Mouse (Mus musculus) C2C12 (cell line): ENCODE measurements around the gene Pbxip1.

ENCODE experiments used
- CEBPB ChIP-seq: IDR thresholded peaks from one replicate; pipeline ENCODE4 v1.6.1; 2011; ENCODE audit warnings: low read depth, mild to moderate bottlenecking, control low read depth, moderate library complexity
- CTCF ChIP-seq: IDR thresholded peaks from one replicate; pipeline ENCODE4 v1.5.1; 2011; ENCODE audit not compliant: control insufficient read depth, insufficient read depth, insufficient read length
- FOSL1 ChIP-seq: IDR thresholded peaks from one replicate; pipeline ENCODE4 v1.8.0; 2011; ENCODE audit warnings: mild to moderate bottlenecking, low read length; ENCODE audit not compliant: poor library complexity, insufficient read depth, severe bottlenecking
- MAX ChIP-seq: IDR thresholded peaks from one replicate; pipeline ENCODE4 v1.6.1; 2011; ENCODE audit warnings: mild to moderate bottlenecking, control low read depth
- MYOG ChIP-seq: IDR thresholded peaks from one replicate; pipeline ENCODE4 v1.6.1; 2011; ENCODE audit not compliant: control insufficient read depth, insufficient read length; ENCODE audit errors: extremely low read depth
- USF1 ChIP-seq: IDR thresholded peaks from one replicate; pipeline ENCODE4 v1.6.1; 2011; ENCODE audit warnings: low read depth, mild to moderate bottlenecking, control low read depth, moderate library complexity

DNA sequence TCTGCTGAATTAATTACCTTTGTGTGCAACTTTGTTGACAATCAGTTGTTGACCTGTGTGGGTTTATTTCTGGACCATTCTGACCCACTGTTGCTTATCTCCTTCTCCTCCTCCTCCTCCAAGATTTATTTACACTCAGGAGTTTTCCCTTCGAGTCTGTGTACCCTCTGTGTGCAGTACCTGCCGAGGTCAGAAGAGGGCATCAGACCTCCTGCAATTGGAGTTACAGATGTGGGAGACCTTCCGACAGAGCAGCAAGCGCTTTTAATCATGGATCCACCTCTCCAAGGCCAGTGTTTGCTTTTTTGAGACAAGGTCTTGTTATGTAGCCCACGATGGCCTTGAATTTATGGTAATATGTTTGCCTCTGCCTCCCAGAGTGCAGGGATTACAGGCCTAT, 58.1 kb downstream of the Pbxip1 start:
- TF ChIP-seq CTCF = no peak
- no peak for TF ChIP-seq MYOG
- TF ChIP-seq CEBPB = no peak
- no peak for TF ChIP-seq USF1
- TF ChIP-seq MAX = no peak
- TF ChIP-seq FOSL1 = no peak
